Mouse (Mus musculus): ENCODE data around the gene P2rx7.

DNA sequence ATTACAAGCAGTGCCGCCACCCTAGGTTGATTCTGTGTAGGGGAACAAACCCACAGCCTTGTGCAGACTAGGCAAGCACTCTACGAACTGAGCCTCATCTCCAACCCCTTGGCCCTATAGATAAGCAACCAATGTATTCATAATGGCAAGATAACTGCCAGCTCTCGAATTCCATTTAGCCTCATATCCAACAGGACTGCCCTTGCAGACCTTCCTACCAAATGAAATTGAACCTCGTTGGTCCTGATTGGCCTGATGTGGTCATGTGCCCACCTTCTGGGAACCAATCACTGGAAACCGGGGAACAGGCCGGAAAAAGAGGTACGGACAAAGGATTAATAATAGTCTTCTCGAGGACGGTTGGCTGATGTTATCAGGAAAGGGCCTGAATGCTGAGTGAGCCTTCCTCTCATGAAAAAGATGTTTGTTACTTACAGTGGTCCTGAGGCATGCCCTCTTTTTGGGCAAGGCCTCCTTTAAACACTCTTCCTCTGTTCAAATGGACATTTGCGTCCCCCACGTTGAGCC lies 18.7 kb upstream of the P2rx7 start:
- TF ChIP-seq CTCF (IDR thresholded peaks at IDR 0.05; ENCODE audit: insufficient read depth, low read length), result no peak
- no peak for TF ChIP-seq POLR2A (IDR thresholded peaks at IDR 0.05; ENCODE audit: borderline replicate concordance, extremely low read depth, low read depth, low read length)
